In genomic region chr11:106111688-106112087, GRCm38 (mm10) we compare ENCODE assay signal across 32 mouse cellular contexts. TPM values are rescaled to one million over a fixed set of nuclear protein-coding genes. Genes with fewer than 3 reads are reported as not detected.
DNase-seq lines count a peak whose midpoint lies in the region; ATAC-seq lines count a peak whose summit lies in the region.
"Had no signal": no experiment of that assay in that cellular context is flagged by ENCODE, and none has a peak within 500 bp of the region (broad histone marks: within the 10 kb centered on the region; RNA-seq: fewer than 3 reads in every experiment).

No protein-coding gene starts in this region.

- no peak overlapping the region for H3K9ac ChIP-seq in embryonic facial prominence, embryonic 14.5 days (ENCODE audit: low read depth, low read length)
- H3K9ac ChIP-seq in limb, embryonic 13.5 days = no peak overlapping the region
- H3K9ac ChIP-seq: forebrain, embryonic 15.5 days; heart, embryonic 12.5 days; hindbrain, embryonic 14.5 days; intestine, embryonic 15.5 days had no signal

- no peak overlapping the region for H3K4me2 ChIP-seq in embryonic facial prominence, embryonic 14.5 days (ENCODE audit: low read depth, low read length)
- H3K4me2 ChIP-seq in limb, embryonic 13.5 days (replicated peaks) = no peak overlapping the region
- H3K4me2 ChIP-seq: forebrain, embryonic 15.5 days; heart, embryonic 12.5 days; hindbrain, embryonic 14.5 days; intestine, embryonic 15.5 days had no signal

- no peak overlapping the region for H3K4me3 ChIP-seq in embryonic facial prominence, embryonic 14.5 days (ENCODE audit: low read depth, low read length)
- no peak overlapping the region for H3K4me3 ChIP-seq in limb, embryonic 13.5 days
- H3K4me3 ChIP-seq: erythroblast, embryonic 14.5 days; forebrain, embryonic 15.5 days; gastrocnemius, adult 2 months; heart, embryonic 12.5 days; hindbrain, embryonic 10.5 days; intestine, embryonic 15.5 days had no signal

- DNase-seq in 3T3-L1 (ENCODE audit: low read depth, low spot score) = peak; percentile 44
- peak; percentile 65 for DNase-seq in Muller cell, postnatal 12 days (ENCODE audit: inconsistent ontology term)
- DNase-seq in embryonic facial prominence, embryonic 14.5 days (ENCODE audit: low spot score) = peak; percentile 36
- DNase-seq in spleen, postnatal 4 days (ENCODE audit: low spot score in 2 of 2) = no peak
- DNase-seq in gastrocnemius, adult 18-20 months (ENCODE audit: low spot score) = no peak
- DNase-seq in right cerebral cortex, postnatal 10 days (ENCODE audit: low spot score in 2 of 2) = no peak
- DNase-seq: adrenal gland, adult 8-10 months; B cell, adult 2 months; cerebellum, adult 11-12 months; cerebellum, adult 9-10 months; cerebellum, postnatal 25 days; gastrocnemius, adult 2 months; gastrocnemius, postnatal 25 days; kidney, adult 18-20 months had no signal

- H3K27ac ChIP-seq in embryonic facial prominence, embryonic 14.5 days (replicated peaks; ENCODE audit: low read depth, low read length) = peak overlapping the region; percentile 72
- H3K27ac ChIP-seq in limb, embryonic 13.5 days = peak overlapping the region; percentile 17; the same call in 1 of the 2 replicates
- H3K27ac ChIP-seq: forebrain, embryonic 15.5 days; gastrocnemius, adult 2 months; hindbrain, embryonic 10.5 days; hindbrain, embryonic 14.5 days; intestine, embryonic 15.5 days had no signal

- no peaks in the 10 kb centered on the region for H3K4me1 ChIP-seq in embryonic facial prominence, embryonic 14.5 days (ENCODE audit: control insufficient read depth, insufficient read depth, low read length)
- no peaks in the 10 kb centered on the region for H3K4me1 ChIP-seq in limb, embryonic 13.5 days
- H3K4me1 ChIP-seq: forebrain, embryonic 15.5 days; hindbrain, embryonic 10.5 days; intestine, embryonic 15.5 days had no signal

- ATAC-seq in embryonic facial prominence, embryonic 14.5 days (ENCODE audit: low read depth) = no peak
- no peak for ATAC-seq in limb, embryonic 13.5 days (ENCODE audit: low FRiP score, low read depth)
- ATAC-seq: CD4-positive, CD25-positive, alpha-beta regulatory T cell, adult 4 months; forebrain, embryonic 15.5 days; intestine, embryonic 15.5 days had no signal

- peaks cover 39% of the 10 kb centered on the region for H3K36me3 ChIP-seq in embryonic facial prominence, embryonic 14.5 days (ENCODE audit: control insufficient read depth, insufficient read depth, low read length)
- H3K36me3 ChIP-seq in limb, embryonic 13.5 days = peaks cover 43% of the 10 kb centered on the region

- H3K9me3 ChIP-seq in embryonic facial prominence, embryonic 14.5 days (ENCODE audit: control insufficient read depth, low read length) = no peaks in the 10 kb centered on the region
- no peaks in the 10 kb centered on the region for H3K9me3 ChIP-seq in limb, embryonic 13.5 days
- H3K9me3 ChIP-seq: forebrain, embryonic 15.5 days; G1E; heart, embryonic 12.5 days; hindbrain, embryonic 10.5 days; intestine, embryonic 15.5 days had no signal

- H3K27me3 ChIP-seq in embryonic facial prominence, embryonic 14.5 days (replicated peaks; ENCODE audit: control insufficient read depth, insufficient read depth, low read length) = no peaks in the 10 kb centered on the region
- no peaks in the 10 kb centered on the region for H3K27me3 ChIP-seq in limb, embryonic 13.5 days
- H3K27me3 ChIP-seq: forebrain, embryonic 15.5 days; heart, embryonic 12.5 days; intestine, embryonic 15.5 days had no signal

RNA-seq across cellular contexts. Expression of gene Map3k3, which starts 27.3 kb away (rescaled TPM):
- polyA plus RNA-seq in embryonic facial prominence, embryonic 14.5 days (2014; fragmentation: Nextera tagmentation; extraction: Ambion mirVana) = 30.4 and 31.9 TPM in 2 replicates
- polyA plus RNA-seq in limb, embryonic 13.5 days (2015; fragmentation: Nextera tagmentation; extraction: Ambion mirVana) = 25.3 and 27.1 TPM in 2 replicates
- total RNA-seq in gastrocnemius, adult 18-20 months (2021) = 10 to 100 TPM; 20.9 to 23.2 TPM

RNA-seq across cellular contexts. Expression of gene Taco1, which starts 45.8 kb away (rescaled TPM):
- 7.8 and 8.2 TPM in 2 replicates for polyA plus RNA-seq in embryonic facial prominence, embryonic 14.5 days (2014; fragmentation: Nextera tagmentation; extraction: Ambion mirVana)
- 8.6 and 9.7 TPM in 2 replicates for polyA plus RNA-seq in limb, embryonic 13.5 days (2015; fragmentation: Nextera tagmentation; extraction: Ambion mirVana)
- 10 to 100 TPM; 39.7 to 44.4 TPM for total RNA-seq in gastrocnemius, adult 18-20 months (2021)

RNA-seq across cellular contexts. Expression of gene Gm10840, which starts 49.0 kb away (rescaled TPM):
- polyA plus RNA-seq in embryonic facial prominence, embryonic 14.5 days (2014; fragmentation: Nextera tagmentation; extraction: Ambion mirVana) = not detected in 2 replicates
- not detected in 2 replicates for polyA plus RNA-seq in limb, embryonic 13.5 days (2015; fragmentation: Nextera tagmentation; extraction: Ambion mirVana)
- total RNA-seq in gastrocnemius, adult 18-20 months (2021) = not detected
- total RNA-seq: adrenal gland, adult 8-10 months; adrenal gland, postnatal 4 days; G1E; gastrocnemius, adult 2 months; gastrocnemius, postnatal 25 days; granulocyte monocyte progenitor cell, adult 5-6 weeks; heart, adult 8-10 months; heart, postnatal 25 days had no signal
- polyA plus RNA-seq: brain, embryonic 14.5 days; CD4-positive, CD25-positive, alpha-beta regulatory T cell, adult 4 months; cortical plate, adult 2 months; erythroblast, embryonic 14.5 days; forebrain, embryonic 11.5 days; frontal cortex, adult 2 months; G1E; heart, embryonic 12.5 days; heart, embryonic 16.5 days; hindbrain, embryonic 14.5 days; intestine, embryonic 15.5 days had no signal

RNA-seq across cellular contexts. Expression of gene Limd2, which starts 49.0 kb away (rescaled TPM):
- polyA plus RNA-seq in embryonic facial prominence, embryonic 14.5 days (2014; fragmentation: Nextera tagmentation; extraction: Ambion mirVana) = 169 and 216 TPM in 2 replicates
- polyA plus RNA-seq in limb, embryonic 13.5 days (2015; fragmentation: Nextera tagmentation; extraction: Ambion mirVana) = 378 and 399 TPM in 2 replicates
- 1 to 10 TPM; 3.2 to 3.6 TPM for total RNA-seq in gastrocnemius, adult 18-20 months (2021)

Comparison
In these comparisons a context has a peak if more than half of its experiments do, and no peak if none do; other contexts are left out.
1. DNase-seq: peak in 3T3-L1 (single experiment), Muller cell, postnatal 12 days (single experiment) and embryonic facial prominence, embryonic 14.5 days (single experiment); none in spleen, postnatal 4 days (0 of 2), gastrocnemius, adult 18-20 months (single experiment) and right cerebral cortex, postnatal 10 days (0 of 2).